Mouse (Mus musculus): Measurements from ENCODE around the gene Rheb. TPM values are rescaled to one million over a fixed set of nuclear protein-coding genes. Genes with fewer than 3 reads are reported as not detected.
"Not testable (repeated sequence)": the region's sequence is repeated elsewhere in the genome, so short reads cannot be mapped to it uniquely, and the experiment has no call there.

Rheb gene
- total RNA-seq, 2 experiments from 2014 or later, result 55.8 to 56.5 TPM

DNA sequence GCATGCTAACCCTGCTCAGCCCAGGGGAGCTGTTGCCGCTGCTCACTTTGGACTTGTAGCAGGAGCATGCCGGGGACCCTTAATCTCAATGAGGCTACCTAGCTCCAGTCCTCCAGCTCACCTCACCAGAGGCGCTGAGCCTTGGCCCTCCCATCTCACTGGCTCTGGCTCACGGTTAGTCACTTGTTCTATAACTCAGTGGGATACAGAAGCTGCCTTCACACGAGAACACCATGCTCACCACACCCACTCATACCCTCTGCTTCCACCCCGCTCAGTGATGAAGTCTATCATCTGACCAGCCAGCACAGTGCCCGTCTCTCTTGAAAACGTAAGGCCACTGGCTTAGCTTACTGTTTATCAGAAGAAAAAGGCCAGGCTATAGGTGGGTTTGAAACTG is 37.8 kb downstream of the Rheb start:
- intact Hi-C loops (cut with DNase I; ENCODE audit: low total_unique reads), result no loop called here
- DNase-seq, result no peak

- intact Hi-C loops (cut with DNase I; ENCODE audit: low total_unique reads), result no loop called here
Observed at GRCm38 (mm10) chr5:24801841-24802624, 40.4 kb downstream of the Rheb start.

GRCm38 (mm10) chr5:24800416-24800815 is 42.0 kb downstream of the Rheb start:
- DNase-seq, result no peak
- intact Hi-C loops (cut with DNase I; ENCODE audit: low total_unique reads), result no loop called here

More at GRCm38 (mm10) chr5:24801841-24802624, 40.4 kb downstream of the Rheb start:
- DNase-seq, result no peak

DNA sequence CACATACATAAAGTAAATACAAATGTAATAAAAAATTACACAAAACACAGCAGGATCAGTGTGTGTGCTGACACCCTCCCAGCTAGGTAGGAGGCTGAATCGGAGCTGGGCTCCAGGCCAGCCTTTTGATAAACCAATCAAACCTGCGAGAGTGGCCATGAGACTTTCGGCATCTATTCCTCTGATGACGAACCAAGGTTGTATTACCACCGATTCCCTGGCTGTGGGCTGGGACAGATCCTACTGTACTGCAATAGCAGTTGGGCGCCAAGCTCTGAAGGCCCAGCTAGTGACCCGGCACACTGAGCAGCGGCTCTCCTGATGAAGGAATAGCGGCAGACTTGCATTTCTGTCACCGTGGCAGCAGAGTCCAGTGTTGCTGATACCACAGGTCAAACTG is 43.8 kb downstream of the Rheb start:
- intact Hi-C loops (cut with DNase I; ENCODE audit: low total_unique reads), result no loop called here
- DNase-seq, result no peak

- intact Hi-C loops (cut with DNase I; ENCODE audit: low total_unique reads), result no loop called here
- no peak for DNase-seq
Observed at GRCm38 (mm10) chr5:24797858-24798257, 44.6 kb downstream of the Rheb start.

DNA sequence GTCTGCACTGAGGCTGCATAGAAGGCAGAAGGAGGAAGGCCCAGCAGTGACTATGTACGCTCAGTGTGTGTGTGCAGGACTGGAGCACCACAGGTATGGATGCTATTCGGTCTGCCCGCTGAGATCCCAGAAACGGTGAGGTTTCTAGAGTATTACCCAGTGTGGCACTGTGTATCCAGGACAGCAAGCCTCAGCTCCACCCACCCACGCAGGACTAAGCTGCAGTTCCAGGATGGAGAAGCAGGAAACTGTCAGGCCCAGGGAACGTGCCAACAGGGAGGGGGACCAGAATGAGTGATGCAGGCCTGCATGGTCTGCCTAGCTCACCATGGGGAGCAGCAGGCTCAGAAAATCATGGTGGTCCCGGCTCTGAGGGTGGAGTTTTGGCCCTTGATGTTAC is 49.5 kb downstream of the Rheb start:
- DNase-seq, result no peak
- intact Hi-C loops (cut with DNase I; ENCODE audit: low total_unique reads), result no loop called here

DNA sequence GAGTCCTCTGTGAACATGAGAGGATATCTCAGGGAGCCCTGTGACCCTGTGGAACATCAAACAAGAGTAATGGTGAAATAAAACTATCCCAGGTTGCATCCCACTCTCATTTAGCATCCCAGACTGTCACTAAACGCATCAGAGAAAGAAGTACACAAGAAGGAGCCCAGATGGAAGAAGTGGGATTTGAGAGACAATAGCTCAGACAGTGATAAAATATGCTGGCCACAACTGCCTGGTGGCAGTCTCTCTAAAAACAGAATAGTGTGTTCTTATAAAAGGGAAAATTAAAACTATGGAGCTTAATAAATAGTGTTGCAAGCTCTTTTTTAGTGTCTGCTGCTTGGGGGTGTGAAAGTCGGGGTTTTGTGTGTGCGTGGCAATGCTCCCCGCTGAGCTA is 59.5 kb downstream of the Rheb start:
- intact Hi-C loops (cut with DNase I; ENCODE audit: low total_unique reads), result no loop called here
- no peak for DNase-seq

DNA sequence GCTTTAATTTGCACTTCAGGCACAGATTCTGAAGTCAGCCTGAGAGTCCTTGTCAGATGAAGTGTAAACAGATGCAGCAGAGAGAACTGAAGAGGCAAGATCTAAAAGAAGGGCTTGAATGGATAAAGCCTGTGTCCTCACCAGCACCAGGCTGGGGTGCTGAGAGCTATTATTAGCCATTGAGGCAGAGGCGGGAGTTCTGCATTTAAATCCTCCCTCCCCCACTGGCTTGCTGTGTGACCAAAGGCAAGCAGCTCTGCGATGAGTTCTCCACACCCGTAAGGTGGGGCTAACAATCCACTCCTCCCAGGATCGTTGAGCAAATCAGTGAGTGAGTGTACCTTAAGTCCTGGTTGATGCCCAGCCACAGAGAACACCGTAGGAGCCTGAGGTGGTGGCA is 61.4 kb downstream of the Rheb start:
- intact Hi-C loops (cut with DNase I; ENCODE audit: low total_unique reads), result no loop called here

DNA sequence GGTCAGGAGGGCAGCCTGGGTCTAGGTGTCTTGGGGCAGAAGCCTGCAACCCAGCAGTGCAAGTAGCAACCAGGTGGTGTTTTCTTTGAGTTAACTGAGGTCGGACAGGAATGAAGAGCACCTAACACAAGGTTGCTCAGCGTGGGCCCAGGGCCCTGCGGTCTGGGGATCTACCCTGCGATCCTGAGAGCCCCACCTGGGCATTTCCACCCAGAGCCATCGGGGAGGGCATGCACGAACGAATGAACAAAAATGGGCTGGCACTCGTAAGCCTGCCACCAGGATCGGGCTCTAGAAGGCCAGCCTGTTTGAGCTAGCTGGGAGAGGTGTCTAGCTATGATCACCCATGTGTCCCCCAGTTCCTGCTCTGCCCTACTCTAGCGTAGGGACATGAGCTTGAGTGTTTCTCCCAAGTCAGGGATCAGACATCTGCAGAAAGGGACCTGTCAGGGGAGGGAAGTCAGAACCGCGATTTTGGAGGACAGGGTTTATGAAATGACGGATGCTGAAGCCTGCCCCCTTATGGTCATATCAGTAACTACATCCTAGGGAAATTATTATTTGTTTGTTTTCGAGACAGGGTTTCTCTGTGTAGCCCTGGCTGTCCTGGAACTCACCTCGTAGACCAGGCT is 62.4 kb downstream of the Rheb start:
- intact Hi-C loops (cut with DNase I; ENCODE audit: low total_unique reads), result loop anchor here (5.0 kb wide), 1 partner anchor 103 kb away; no protein-coding TSS in a partner anchor

More for the DNA sequence above, 61.4 kb downstream of the Rheb start:
- DNase-seq, result no peak

DNA sequence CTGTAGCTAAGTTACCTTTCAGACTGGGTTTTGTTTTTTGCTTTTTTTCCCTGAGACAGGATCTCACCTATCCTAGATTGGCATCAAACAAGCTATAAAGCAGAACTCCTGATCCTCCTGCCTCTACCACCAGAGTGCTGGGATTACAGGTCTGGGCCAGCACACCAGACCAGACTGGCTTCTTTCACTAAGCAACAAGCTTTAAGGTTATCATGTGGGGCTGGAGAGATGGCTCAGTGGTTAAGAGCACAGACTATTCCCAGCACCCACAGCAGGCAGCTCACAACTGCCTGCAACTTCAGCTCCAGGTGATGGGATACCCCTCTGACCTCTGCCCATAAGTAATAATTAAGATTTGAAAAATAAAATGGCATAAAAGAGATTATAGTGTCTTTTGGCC is 63.1 kb downstream of the Rheb start:
- intact Hi-C loops (cut with DNase I; ENCODE audit: low total_unique reads), result loop anchor here (5.0 kb wide), 1 partner anchor 102 kb away; no protein-coding TSS in a partner anchor
- no peak for DNase-seq

More for the DNA sequence above, 62.4 kb downstream of the Rheb start:
- DNase-seq, result no peak

GRCm38 (mm10) chr5:24778843-24779140 is 63.6 kb downstream of the Rheb start:
- intact Hi-C loops (cut with DNase I; ENCODE audit: low total_unique reads), result loop anchor here (5.0 kb wide), 1 partner anchor 101 kb away; no protein-coding TSS in a partner anchor

DNA sequence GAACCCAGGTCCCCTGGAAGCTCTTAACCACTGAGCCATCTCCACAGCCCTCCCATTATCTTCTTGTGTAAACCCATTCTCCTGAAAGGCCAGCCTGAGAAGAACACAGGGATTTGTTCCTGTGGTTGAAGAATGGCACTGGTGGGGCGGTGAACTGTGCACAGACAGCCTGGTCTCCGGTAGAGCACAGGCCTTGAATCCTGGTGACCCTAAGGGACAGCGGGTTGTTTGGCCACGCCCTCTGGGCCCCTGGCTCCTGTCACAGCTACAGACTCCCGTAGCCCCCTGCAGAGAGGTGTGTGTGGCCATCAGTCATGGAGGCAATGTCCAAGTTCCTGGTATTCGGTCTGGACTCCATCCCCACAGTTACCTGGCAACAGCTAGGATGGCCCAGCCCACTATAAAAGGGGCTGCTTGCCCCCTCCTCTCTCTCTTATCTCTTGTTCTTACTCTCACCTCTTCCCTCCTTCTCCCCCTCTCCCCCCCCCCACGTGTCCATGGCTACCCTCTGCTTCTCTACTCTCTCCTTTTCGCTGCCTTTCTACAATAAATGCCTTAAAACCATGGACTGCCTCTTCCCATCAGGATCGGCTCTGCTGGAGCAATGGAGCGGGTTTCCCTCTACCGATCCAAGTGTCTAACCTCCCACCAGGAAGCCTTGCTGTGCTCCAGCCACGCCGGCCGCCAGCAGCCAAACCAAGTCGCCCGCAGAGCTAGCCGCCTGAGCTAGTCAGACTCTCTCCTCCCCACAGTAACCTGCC is 64.2 kb downstream of the Rheb start:
- intact Hi-C loops (cut with DNase I; ENCODE audit: low total_unique reads), result loop anchor here (5.0 kb wide), 1 partner anchor 101 kb away; no protein-coding TSS in a partner anchor
- DNase-seq, result no peak

More at GRCm38 (mm10) chr5:24778843-24779140, 63.6 kb downstream of the Rheb start:
- no peak for DNase-seq

DNA sequence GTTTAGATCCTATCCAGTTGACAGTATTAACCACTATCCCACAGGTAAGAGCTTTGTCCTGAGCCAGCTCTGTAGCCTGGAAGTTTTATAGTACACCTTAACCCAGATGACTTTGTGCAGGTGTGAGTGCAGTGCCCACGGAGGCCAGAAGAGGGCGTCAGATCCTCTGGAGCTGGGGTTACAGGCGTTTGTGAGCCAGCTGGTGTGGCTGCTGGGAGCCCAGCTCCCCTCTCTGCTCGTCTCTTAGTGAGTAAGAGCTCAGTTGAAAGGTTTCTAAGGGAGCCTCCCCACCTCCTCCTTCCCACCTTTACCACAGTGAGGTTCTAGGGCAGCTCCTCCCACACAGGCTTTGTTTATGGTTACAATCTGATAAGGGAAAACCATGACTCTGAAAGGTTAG is 65.7 kb downstream of the Rheb start:
- intact Hi-C loops (cut with DNase I; ENCODE audit: low total_unique reads), result loop anchor here (5.0 kb wide), 1 partner anchor 99 kb away; no protein-coding TSS in a partner anchor
- no peak for DNase-seq

DNA sequence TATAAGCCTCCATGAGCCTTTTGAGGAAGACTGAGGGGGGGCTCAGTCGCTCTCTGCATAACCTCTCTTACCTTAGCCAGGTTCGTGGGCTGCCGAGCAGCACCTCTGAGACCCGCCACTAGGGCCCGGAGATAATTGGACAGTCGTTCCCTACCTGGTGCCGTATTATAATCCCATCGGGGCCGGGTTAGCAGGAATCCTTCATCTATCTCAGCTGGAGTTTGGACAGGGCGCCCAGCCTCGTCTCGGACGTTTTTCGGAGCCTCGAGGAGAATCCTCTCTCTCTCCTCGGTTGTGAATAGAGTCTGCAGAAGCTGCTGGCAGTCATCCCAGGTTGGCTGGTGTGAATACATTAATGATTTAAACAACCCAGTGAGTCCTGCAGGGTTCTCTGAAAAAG is 67.9 kb downstream of the Rheb start:
- intact Hi-C loops (cut with DNase I; ENCODE audit: low total_unique reads); DNase-seq: not testable (repeated sequence)

DNA sequence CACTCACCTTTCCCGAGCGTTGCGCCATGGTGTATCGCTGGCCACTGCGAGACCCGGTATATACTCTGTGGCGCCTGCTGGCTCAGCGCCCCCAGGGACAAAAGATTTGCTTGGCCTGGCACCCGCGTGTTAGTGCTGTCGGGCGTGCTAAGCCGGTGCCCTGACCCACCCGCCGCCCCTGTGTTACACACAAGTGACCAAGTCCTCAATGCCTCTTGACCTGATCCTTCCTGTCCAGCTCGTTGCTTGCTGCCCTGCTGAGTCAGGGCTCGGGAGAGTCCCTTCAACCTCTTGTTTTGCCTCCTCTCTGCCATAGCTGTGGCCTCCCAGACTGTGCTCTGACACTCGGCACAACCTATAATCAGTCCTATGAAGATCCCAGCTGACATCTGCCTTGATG is 84.6 kb downstream of the Rheb start, which contains the start of gene Crygn:
Crygn (minus strand) TSS at position 193 of the 400 bp plus-strand sequence.
- intact Hi-C loops (cut with DNase I; ENCODE audit: low total_unique reads), result no loop called here
- DNase-seq, result no peak

DNA sequence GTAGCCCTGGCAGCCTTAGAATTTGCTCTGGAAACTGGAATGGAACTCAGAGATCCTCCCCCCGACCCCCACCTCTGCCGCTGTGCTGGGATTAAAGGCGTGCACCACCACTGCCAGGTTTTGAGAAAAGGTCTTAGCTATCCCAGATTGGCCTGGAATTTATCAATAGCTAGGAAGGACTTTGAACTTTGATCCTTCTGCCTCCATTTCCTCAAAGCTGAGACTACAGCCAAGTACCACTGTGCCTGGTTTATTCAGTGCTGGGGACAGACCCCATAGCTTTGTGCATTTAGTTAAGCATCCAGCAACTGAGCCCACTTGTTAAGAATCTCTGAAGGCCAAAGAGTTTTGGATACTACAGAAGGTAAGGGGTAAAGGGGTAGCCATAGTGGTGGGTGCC is 85.5 kb downstream of the Rheb start:
- no peak for DNase-seq
- intact Hi-C loops (cut with DNase I; ENCODE audit: low total_unique reads), result no loop called here
